Mouse (Mus musculus) spleen, postnatal 10 days (tissue): ENCODE data around the gene Srsf1.

Source experiments
- DNase-seq, 2 experiments: peaks; one replicate each; pipeline ENCODE4 v3.0.0; 2021 to 2022; ENCODE audit warnings: low spot score in 2 of 2

Gene Srsf1

DNA sequence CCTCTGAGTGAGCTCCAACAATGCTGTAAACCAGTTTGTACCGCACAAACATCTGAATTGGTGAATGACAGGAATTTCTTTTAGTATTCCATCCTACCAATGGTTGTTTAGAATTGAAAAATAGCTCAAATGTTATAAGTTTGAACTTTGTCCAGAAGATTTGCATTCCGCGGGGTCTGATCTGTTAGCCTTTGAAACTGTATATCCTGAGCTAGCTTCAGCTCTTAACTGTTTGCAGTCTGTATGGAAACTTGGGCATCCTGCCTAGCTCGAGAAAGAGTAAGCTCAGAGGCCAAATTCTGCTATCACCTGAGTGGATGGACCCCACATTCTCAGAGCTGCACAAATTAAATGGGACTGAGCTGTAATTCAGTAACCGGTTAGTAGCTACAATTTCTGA is 23.9 kb downstream of the Srsf1 start:
- DNase-seq = no peak

DNA sequence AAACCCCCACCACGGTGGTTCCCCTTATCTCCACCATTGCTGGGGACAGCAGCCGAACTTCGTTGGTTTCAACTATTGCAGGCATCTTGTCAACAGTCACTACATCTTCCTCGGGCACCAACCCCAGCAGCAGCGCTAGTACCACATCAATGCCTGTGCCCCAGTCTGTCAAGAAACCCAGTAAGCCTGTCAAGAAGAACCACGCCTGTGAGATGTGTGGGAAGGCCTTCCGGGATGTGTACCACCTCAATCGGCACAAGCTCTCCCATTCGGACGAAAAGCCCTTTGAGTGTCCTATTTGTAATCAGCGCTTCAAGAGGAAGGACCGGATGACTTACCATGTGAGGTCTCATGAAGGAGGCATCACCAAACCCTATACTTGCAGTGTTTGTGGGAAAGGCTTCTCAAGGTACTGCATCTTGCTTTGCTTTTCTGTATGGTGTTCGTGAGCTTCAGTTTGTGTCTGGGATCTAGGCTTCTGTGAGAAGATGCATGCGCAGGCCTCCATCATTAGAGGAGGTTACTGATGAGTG is 26.2 kb downstream of the Srsf1 start:
- no peak for DNase-seq

DNA sequence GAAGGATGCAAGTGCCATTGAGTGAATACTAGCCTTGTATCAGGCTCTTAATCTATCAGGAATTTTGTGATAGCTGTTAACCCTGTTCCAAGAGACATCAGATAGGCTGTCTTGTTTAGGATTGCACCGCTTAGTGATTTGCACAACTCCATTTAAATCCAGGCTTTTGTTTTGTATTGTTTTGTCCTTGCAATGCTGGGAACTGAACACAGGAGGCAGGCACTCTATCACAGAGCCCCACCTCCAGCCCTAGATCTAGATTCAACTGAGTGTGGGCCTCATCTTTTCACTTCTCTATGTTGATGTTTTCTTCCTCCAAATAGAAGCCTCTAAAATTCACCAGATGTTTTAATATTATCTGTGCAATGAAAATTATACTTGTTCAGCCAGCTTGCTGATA is 28.5 kb downstream of the Srsf1 start:
- no peak for DNase-seq

DNA sequence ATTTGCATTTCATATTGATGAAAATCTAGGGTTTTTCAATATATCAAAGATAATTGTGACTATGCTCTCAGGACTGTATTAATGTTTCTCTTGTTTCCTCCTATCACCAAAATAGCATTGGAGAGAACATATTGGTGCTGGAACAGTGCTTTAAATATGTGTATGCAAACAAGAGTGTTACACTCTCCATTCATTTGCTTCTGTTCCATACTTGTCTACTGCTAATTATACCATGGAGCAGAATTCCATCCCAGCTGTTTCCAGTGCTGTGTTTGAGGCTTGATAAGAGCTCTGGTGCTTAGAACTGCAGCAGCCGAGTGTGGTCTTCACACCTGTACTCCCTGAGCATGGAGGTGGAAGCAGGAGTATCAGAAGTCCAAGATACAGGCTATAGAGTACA is 29.2 kb downstream of the Srsf1 start:
- DNase-seq = no peak

DNA sequence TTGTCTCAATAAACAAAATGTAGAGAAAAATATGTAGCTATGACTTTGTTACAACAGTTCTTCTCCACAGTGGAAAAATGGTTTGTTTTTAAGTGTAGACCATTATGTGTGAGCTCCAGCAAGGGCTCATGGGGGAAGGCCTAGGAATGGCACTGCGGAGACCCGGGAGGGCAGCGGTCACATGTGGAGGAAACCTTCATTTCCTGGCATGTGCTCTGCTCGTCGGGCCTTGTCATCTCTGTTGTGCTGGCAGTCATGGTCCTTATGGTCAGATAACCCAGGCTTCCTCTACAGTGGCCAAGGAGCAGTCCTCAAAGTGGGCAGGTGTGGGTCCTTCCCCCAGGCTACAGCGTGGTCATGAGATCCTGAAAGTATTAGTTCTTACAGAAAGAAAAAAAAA is 36.5 kb downstream of the Srsf1 start:
- DNase-seq = no peak

DNA sequence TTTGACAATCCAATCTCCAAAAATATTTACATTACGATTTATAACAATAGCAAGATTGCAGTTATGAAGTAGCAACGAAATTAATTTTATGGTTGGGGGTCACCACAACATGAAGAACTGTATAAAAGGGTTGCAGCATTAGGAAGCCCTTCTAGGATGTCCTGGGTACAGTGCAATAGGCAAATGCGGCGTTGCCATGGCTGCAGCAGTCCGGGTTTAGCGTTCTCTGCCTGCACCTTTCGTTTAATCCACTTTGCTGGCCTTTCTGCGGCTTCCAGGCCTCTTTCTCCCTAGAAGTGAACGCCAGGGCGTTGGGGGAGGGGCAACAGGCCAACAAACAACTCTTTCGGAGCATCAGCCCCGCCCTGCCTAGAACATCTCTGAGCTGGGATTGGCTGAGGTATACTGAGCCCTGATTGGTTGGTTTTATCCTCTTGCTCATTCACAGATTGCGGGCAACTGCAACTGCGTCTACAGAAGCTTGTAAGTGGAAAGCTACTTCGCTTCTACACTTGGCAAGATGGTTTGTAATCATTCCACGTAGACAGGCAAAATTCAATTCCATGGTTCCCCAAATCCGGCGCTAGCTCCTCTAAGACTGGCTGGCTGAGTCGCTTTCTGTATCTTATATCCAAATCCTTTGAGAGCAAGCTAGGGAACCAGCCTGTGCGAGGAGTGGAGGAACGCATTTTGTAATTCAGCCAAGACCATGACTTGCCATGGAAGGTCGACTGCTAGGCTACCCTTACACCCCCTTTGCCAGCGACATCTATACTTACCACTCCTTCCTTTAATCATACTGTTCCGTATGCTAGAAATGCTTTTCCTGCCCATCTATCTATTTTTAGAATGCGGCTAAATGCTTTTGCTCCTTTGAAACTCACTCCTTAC is 39.8 kb downstream of the Srsf1 start:
- peak; percentile 36 to 77 for DNase-seq

DNA sequence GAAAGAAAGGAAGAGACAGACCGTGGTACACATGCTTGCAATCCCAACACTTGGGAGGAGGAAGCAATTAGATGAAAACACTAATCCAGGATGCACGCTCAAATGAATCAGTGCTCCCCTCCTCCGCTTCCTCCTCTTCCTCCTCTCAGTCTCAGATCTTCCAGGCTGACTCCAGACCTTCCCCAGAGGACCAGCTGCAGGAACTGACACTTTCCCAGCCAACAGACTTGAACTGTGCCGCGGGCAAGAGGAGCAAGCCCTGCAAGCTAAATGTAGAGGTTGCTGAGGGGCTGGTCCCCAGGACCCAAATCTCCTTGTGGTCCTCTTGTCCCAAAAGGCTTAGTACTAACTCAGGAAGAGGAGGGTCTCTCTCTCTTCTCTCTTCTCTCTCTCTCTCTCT is 42.0 kb downstream of the Srsf1 start:
- no peak for DNase-seq

DNA sequence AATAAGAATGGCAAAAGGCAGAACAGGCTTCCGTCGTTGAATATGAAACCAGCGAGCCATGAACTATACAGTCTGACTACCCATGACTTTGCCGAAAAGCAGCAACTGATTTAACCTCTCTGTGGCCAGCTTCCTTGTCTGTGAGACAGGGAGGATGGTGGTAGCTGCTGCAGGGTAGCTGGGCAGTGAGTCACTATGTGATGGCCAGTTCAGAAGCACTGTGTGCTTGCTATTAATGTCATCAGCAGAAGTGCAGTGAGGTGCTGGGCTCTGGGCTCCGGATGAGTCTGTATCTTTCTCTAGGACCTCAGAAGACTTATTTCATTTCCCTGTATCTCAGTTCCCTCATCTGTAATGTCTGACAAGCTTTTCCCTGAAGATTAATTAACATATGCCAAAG is 43.1 kb downstream of the Srsf1 start:
- DNase-seq = no peak

DNA sequence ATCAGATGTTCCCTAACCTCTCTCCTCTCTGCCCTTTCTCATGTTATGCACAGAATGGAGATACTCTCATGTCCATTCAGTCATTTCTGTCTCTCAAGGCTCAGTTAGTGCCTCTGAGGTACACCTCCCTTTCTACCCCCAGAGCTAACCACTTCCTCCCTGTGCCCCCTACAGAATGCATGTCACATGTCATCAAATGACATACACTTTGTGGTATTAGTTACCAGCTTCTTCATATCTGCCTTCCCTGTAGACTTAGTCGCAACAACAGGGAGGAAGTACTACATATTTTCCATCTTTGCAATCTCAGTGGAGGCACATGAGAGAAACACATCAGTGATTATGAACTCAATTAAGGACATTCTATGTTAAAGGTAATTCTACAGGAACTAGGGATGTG is 44.8 kb downstream of the Srsf1 start:
- no peak for DNase-seq

DNA sequence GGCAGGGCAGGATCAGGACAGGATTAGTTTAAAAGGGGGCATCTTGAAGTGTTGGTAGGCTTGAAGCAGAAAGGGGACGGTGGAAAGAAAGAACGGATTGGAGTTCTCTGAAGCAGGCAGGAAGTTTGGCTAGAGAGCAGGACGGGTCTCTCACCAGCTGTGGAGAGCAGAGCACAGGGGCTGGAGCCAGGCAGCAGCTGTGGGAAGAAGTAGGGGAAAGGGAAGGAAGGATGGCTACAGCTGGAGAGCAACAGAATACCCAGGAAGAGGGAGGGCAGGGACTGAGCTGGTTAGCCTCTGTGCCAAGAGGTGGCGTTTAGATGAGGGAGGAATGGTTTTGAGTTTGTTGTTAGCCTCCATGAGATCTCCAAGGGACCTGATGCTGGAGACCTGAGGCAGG is 50.0 kb downstream of the Srsf1 start:
- DNase-seq = no peak

DNA sequence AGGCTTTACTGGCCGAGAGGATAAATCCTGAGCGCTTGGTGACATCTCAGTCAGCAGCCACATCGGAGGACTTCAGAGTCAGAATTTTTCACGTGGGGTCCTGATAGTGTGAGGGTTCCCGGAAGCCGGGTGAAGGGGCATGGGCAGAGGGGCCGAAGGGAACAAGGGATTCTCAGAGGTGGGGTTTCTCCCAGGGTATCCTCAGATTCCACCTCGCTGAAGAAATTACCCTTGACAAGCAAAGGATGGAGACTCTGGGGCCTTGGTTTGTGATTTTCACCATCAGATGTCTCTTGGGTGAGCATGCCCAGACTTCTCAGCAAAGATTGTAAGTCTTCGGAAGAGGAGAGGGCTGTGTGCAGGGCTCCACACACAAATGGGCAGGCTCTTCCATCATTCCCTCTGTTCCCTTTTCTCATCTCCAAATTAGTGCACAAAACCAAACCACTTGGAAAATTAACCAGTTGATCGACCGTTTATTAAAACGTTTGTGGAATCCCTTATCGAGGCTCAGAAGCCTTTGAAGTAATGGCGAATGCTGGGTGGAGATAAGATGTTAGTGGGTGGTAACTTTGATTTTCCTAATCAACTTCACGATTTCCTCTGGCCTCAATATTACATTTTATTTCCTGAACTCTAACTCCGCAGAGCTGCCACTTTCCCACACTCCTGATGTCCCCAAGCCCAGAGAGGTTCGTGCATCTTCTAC is 51.0 kb downstream of the Srsf1 start, which contains the start of gene Cuedc1:
TSS of gene Cuedc1 (plus strand) at position 38 of the 709 bp plus-strand sequence.
- no peak for DNase-seq

DNA sequence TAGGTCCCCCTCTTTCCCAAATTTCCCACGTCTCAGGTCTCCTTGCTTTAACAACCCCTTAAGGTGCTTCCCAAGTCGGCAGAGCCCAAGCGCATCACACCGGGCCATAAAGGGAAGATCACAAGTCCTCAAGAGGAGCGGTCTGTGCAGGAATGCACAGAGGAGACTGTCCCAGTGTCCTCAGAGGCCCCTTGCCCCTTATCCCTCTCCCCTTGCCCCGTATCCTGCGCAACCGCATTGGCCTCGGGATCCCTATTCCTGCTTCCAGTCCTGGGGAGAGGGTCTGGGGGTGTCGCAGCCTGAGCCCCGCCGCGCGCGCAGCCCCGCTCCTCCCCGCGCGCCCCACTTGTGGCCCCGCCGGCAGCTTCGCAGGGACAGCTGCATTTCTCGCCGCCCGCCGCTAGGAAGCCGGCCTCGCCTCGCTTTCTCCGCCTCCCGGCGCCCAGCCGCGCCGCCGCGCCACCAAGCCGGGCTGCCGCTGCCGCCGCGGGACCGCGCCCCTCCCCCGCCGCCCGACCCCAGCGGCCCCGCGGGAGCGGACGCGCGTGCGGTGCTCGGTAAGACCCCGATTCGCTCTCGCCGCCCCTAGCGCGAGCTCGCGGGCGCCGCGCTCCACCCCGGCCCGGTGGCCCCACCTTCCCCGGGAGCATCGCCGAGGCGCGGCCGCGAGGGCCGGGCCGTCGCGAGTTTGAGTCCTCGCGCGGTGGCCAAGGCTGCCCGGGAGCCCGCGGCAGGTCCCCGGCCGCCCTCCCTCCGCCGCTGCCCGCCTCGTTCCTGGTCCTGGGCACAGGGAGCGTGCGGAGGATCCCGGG is 51.8 kb downstream of the Srsf1 start:
- DNase-seq = peak; percentile 42 to 75

DNA sequence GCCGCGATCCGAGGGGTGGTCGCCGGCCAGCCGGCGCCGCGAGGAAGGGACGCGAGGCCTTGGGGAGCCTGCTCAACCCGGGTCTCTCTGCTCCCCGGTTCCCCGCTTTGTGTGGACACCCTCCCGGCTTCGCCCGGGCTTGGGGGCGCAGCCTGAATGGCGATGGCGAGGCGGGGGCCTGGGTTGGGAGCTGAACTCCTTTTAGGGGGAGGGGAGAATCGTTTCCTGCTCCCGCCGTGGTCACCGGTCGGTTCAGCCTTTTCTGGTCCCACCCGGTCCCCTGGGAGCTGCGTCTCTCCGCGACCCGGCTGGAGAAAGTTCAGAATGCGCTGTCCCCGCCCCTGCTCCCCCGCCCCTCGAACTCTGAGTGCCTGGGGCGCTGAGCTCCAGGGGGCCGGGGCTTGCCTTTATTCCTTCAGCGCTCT is 52.4 kb downstream of the Srsf1 start:
- peak in 1 of 2 experiments; percentile 38 for DNase-seq

DNA sequence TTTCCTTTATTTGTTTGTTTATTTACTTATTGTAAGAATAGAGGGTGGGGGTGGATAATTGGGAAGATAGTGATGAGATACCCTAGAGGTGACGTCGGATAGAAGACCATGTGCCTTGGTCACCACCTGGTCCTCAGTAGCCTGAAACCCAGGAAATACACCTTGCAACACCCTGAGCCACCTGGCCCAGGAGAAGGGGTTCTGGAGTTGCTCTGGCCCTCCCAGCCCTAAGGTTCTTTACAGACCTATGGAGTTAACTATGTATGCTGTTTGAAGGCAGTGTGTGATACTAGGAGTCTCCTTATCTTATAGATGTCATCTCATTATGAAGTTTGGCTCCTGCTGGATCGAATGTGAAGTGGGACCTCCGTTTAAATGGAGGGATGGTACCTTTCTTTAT is 53.0 kb downstream of the Srsf1 start:
- DNase-seq = no peak
